Mouse (Mus musculus): ENCODE measurements around the gene Ddah1.

Gene Ddah1

DNA sequence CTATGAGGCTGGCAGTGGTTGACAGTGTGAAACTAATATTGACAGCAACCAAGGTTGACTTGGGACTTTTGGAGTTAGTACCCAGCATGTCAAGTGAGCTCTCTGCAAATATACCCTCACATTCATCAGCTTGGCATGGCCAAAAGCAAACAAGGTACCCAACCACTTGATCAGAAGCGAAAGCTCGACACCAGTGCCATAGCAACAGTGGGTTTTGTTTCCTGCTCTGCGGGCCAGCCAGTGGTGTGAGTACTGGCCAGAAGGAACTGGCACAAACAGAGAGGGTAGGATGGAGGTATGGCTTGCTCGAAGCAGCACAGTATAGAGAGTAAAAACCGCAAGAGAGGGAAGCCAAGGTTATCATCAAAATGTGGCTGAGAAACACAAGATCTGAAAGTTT is 157.9 kb downstream of the Ddah1 start:
- DNase-seq: no peak

- no peak for DNase-seq
These were observed 158.4 kb downstream of the Ddah1 start for GRCm38 (mm10) chr3:145916826-145917225.

DNA sequence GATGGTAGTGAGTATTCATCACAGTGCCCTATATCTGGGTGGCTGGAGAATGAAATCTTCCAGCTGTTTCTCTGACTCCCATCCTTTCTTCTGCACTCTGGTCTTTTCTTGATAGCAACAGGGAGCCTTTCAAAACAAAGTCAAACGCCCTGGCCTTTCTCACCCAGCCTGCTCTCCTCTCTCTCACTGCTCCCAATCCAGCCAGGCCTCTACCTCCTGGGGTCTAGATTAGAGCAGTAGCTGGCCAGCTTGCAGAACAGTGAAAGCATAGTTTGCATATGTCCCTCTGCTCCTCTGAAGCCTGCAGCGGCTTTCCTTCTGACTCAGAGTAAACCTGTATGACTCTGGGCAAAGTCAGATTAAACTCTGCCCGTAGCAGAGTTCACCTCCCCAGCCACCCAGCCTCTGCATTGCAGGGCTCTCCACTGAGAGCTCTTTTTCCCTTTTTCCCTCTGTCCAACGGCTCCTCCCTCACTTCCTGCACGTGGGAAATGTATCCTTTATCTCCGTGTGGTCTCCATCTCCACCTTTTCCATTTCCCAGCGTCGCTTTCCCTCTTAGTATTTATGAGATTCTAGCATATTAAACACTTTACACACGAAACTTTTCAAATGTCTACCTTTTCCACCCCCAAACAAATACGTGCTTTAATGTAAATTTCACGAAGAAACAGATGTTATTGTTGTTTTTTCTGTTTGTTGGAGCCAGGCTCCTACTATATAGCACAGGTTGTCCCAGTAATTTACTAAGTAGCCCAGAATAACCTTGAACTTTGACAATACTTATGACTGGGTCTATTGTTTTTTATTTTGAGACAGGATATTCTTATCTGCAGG is 163.8 kb downstream of the Ddah1 start, which contains the start of gene Bcl10:
Bcl10 (plus strand) TSS at position 786 of the 836 bp plus-strand sequence.
- DNase-seq: no peak

DNA sequence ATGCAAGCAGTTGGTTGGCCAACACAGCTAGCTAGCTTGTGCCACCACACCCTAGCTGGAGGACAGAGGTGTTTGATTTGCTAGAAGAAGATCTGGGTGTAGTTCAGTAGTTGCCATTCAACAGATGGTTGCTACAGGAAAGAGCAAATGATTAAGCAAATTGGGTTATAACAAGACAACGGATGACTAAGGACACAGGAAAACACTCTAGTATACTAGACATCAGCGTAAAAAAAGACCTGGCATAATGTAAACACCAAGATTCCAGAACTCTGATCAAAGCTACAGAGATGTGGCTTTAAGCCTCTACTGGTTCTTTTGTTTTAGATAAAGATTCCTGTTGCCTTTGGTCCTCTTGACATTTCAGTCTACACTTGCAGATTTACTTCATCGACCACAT is 164.5 kb downstream of the Ddah1 start:
- no peak for DNase-seq

DNA sequence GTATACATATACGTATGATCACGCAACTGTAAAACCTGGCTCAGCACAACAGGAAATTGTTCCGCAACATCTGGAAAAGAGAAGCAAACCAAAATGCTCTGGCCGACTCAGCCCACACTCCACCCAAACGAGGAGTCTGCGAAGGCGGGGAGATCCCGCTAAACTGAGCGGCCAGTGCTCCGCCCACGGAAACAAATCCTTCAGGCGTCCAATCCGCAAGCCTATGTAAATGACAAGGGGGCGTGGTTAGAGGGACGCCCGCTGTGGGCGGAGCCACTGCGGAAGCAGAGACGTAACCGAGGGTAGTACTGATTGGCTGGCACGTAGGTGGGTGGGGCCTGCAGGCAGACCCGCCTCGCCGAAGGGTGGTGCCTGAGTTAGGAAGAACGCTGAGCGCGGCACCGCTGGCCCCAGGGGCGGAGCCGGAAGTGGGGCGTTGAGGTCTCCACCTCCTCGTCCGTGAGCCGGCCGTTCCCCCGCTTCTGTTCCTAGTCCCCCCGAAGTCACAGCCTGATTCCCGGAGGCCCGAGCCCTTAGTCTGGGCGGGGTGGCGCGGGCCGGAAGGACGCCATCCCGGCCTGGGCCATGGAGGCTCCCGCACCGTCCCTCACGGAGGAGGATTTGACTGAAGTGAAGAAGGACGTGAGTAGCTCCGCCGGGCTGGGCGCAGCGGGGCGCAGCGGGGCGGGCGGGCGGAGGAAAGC is 165.6 kb downstream of the Ddah1 start:
- DNase-seq: peak; percentile 100

DNA sequence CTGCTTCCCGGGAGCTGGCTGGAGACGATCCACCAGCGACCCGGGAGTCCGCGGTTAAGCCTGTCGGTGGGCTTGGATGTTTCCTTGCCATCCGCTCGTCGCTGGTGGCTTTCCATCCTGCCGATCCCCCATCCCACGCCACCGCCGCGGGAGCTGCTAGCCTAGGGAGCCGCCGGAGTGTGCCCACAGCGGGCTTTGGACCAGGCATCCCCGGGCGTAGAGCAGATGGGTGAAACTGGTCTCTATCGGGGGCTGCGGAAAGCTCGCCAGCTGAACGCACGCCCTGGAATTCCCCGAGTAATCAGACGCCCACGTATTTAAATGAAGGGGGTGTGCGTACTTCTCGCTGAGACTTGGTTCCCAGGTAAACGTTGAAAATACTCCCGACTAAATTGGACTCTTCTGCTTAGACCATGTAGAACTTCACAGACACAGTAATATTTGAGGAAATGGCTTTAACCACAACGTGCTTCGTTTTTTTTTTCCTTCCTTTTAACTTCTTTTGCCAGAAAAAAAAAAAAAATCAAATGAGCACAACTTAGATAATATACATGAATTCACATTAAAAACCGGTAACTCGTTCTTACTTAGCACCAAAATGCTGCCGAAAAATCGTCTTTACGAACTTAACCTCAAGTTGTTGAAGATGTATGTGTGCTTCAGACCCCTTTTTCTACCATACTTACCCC is 166.3 kb downstream of the Ddah1 start:
- DNase-seq: peak; percentile 69

DNA sequence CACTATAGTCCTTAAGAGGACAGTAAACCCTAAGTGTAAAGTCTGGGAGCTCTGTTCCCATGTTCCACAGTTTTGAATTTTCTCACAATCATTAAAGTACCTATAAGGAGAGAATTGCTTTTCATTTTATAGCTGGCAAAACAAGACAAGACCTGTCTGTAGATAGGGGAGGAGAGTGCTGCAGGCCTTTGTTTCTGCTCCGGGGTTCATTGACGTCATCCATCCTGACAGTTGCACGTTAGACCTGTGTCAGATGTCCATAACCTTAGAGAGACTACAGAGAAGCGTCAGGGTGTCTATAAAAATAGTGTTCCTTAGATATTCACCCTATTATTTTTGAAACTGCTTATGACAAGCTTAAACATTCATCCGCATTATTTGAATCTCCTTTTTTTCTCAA is 167.0 kb downstream of the Ddah1 start:
- no peak for DNase-seq

- DNase-seq: no peak
These were observed 171.3 kb downstream of the Ddah1 start for GRCm38 (mm10) chr3:145929525-145930400.

- DNase-seq: no peak
These were observed 175.4 kb downstream of the Ddah1 start for GRCm38 (mm10) chr3:145933845-145934244.

GRCm38 (mm10) chr3:145937505-145938404 is 179.3 kb downstream of the Ddah1 start, which contains the start of gene 2410004B18Rik:
Gene 2410004B18Rik (plus strand): TSS chr3:145938014.
- DNase-seq: peak; percentile 94

DNA sequence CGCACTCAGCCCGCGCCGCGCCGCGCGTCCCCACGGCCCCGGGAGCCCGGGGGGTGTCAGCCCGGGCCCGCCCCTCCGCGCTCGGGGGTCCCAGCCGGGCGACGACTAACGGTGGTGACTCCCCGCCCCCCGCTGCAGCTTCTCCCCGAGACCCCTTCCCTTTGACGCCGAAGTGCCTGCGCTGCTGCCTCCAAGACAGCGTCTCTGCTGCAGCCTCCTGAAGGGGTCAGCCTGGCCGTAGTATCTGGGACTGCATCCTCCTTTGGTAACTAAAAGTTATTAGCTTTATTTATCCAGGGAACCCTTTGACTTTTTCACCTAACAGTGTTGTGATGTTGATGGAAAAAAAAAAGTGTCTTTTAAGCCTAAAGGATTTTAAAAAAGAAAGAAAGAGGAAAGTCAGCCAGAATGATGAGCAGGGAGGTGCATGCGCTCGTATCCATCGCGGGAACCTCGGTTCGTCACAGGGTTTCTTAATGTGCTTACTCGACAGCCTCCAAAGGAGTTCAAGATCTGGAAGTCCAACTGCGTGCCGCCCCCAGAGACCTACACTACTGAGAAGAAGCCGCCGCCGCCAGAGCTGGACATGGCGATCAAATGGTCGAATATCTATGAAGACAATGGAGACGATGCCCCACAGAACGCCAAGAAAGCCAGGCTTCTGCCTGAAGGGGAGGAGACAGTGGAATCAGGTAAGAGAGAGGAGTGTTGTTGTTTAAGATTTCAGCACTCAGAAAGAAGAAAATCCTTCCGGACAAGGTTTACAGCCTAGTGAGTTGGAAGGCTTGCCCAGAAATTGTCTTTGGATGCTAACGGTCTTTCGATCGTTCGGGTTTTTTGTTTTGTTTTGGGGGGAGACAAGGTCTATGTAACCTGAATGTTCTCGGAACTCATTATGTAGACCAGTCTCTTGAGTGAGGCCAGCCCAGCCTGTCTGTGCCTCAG is 180.2 kb downstream of the Ddah1 start:
- DNase-seq: no peak

GRCm38 (mm10) chr3:145939402-145939801 is 180.9 kb downstream of the Ddah1 start:
- DNase-seq: no peak

DNA sequence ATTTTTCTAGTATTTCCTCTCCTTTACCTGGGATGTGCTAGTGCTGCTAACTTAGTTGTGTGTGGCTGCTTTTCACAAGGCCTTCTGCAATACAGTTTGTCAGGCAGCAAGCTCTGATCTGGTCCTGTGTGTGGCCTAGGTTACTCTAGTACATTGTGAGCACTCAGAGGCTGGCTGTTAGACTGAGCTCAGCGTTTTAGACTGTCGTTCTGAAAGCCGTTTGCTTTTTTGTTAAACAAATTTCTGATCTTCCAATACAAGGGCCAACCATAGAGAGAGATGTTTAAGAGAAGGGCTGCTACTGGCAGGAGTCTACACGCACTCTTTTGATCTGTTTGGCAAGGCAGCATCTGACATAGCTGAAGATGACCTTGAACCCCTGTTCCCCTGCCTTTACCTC is 181.5 kb downstream of the Ddah1 start:
- DNase-seq: no peak

DNA sequence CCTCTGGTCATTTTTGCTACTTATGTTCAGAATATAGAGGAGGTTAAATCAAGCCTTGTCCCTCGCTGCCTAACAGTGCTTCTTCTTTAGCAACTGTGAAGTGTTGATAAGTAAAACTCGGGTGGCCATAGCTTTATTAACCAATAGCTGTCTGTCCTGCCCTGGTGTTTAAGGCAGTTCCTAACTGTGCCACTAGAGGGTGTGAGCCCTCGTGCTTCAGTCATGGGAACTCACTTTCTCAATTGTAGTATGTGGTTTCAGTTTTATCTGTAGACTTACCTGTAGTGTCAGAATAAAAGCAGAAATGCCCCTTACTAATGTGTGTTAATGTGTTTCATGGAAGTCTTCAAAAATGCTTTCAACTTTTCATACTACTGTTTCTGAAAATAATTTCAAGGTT is 183.5 kb downstream of the Ddah1 start:
- peak; percentile 91 for DNase-seq

All from lung, postnatal 36 days (tissue).